Mouse (Mus musculus) bone marrow, adult 2 months (tissue): Measurements from ENCODE around the gene Akr1c18.

Source experiments
- CTCF ChIP-seq: fragments of 200-500 bp; IDR thresholded peaks from 2 replicates; pipeline ENCODE4 v1.5.1; 2011; ENCODE audit warnings: low read length, control low read depth; ENCODE audit not compliant: control insufficient read depth, insufficient read depth
- POLR2A ChIP-seq: fragments of 200-500 bp; IDR thresholded peaks from 2 replicates; pipeline ENCODE4 v1.6.1; 2011; ENCODE audit warnings: low read depth, mild to moderate bottlenecking, control low read depth, low read length, borderline replicate concordance; ENCODE audit not compliant: control insufficient read depth

- TF ChIP-seq POLR2A (no peak), CTCF (no peak)
Observed at GRCm38 (mm10) chr13:4133070-4133469, 17.4 kb downstream of the Akr1c18 start.
